Mouse (Mus musculus) megakaryocyte, embryonic 14.5 days (primary cell): Measurements from ENCODE around the gene Olfr1366.

Experiments used
- FLI1 ChIP-seq: IDR thresholded peaks from 2 replicates; pipeline ENCODE4 v1.6.1; 2012; ENCODE audit warnings: low read length, inconsistent platforms, mixed read lengths
- GATA1 ChIP-seq: IDR thresholded peaks from 3 replicates; pipeline ENCODE4 v1.6.1; 2012; ENCODE audit warnings: mixed read lengths, low read length, inconsistent platforms, borderline replicate concordance

- TF ChIP-seq GATA1 (no peak), FLI1 (no peak)
Observed at GRCm38 (mm10) chr13:21549487-21549886, 6.9 kb upstream of the Olfr1366 start.
